Mouse (Mus musculus) C2C12 (cell line): ENCODE data around the gene A930033H14Rik.

Experiments
- CTCF ChIP-seq: IDR thresholded peaks from one replicate; pipeline ENCODE4 v1.5.1; 2011; ENCODE audit not compliant: control insufficient read depth, insufficient read depth, insufficient read length
- MAX ChIP-seq: IDR thresholded peaks from one replicate; pipeline ENCODE4 v1.6.1; 2011; ENCODE audit warnings: mild to moderate bottlenecking, control low read depth
- MYOD1 ChIP-seq: IDR thresholded peaks from one replicate; pipeline ENCODE4 v1.6.1; 2011; ENCODE audit warnings: low read depth; ENCODE audit not compliant: control insufficient read depth, insufficient read length
- MYOG ChIP-seq: IDR thresholded peaks from one replicate; pipeline ENCODE4 v1.6.1; 2011; ENCODE audit not compliant: control insufficient read depth, insufficient read length; ENCODE audit errors: extremely low read depth
- USF1 ChIP-seq: IDR thresholded peaks from one replicate; pipeline ENCODE4 v1.6.1; 2011; ENCODE audit warnings: low read depth, mild to moderate bottlenecking, control low read depth, moderate library complexity

GRCm38 (mm10) chr10:69211560-69211959 lies 1.3 kb downstream of the A930033H14Rik start:
- no peak for TF ChIP-seq CTCF
- TF ChIP-seq MYOD1: no peak
- TF ChIP-seq USF1: no peak
- no peak for TF ChIP-seq MYOG
- TF ChIP-seq MAX: no peak
